Mouse (Mus musculus) hindbrain, embryonic 16.5 days (tissue): ENCODE data around the gene 6330409D20Rik. TPM values are rescaled to one million over a fixed set of nuclear protein-coding genes. Genes with fewer than 3 reads are reported as not detected.
A peak's percentile ranks its signal among the peaks of the same experiment; 100 is the strongest.

Experiments used
- ATAC-seq: fragments of 200-750 bp; cut with Nextera tagmentation; 2 replicates; pipeline ENCODE4 v1.8.0; 2017; ENCODE audit warnings: moderate TSS enrichment, moderate library complexity
- H3K27ac ChIP-seq: fragments of 300-500 bp; sonication (generic); 2 replicates; pipeline ENCODE4 v1.5.1; 2014; ENCODE audit warnings: low read depth, mild to moderate bottlenecking, control low read depth, low read length, moderate library complexity
- H3K27me3 ChIP-seq: fragments of 300-500 bp; sonication (generic); replicated peaks from 2 replicates; pipeline ENCODE4 v1.6.1; 2014; ENCODE audit warnings: low read length; ENCODE audit not compliant: control insufficient read depth, insufficient read depth
- H3K36me3 ChIP-seq: fragments of 300-500 bp; sonication (generic); 2 replicates; pipeline ENCODE4 v1.6.1; 2014; ENCODE audit warnings: mild to moderate bottlenecking, low read length, moderate library complexity, mixed read lengths; ENCODE audit not compliant: control insufficient read depth, insufficient read depth
- H3K4me1 ChIP-seq: fragments of 300-500 bp; sonication (generic); 2 replicates; pipeline ENCODE4 v1.6.1; 2014; ENCODE audit warnings: low read depth, low read length; ENCODE audit not compliant: control insufficient read depth, insufficient read depth
- H3K4me2 ChIP-seq: fragments of 300-500 bp; sonication (generic); 2 replicates; pipeline ENCODE4 v1.6.1; 2014; ENCODE audit warnings: mild to moderate bottlenecking, low read length, control low read depth, moderate library complexity
- H3K4me3 ChIP-seq: fragments of 300-500 bp; sonication (generic); 2 replicates; pipeline ENCODE4 v1.5.1; 2014; ENCODE audit warnings: mild to moderate bottlenecking, low read length, control low read depth, moderate library complexity
- H3K9ac ChIP-seq: fragments of 300-500 bp; sonication (generic); 2 replicates; pipeline ENCODE4 v1.6.1; 2014; ENCODE audit warnings: low read depth, mild to moderate bottlenecking, control low read depth, low read length, moderate library complexity
- H3K9me3 ChIP-seq: fragments of 300-500 bp; sonication (generic); 2 replicates; pipeline ENCODE4 v1.6.1; 2014; ENCODE audit warnings: mild to moderate bottlenecking, low read length, moderate library complexity; ENCODE audit not compliant: control insufficient read depth
- WGBS: fragments of 180-500 bp; shearing (Covaris S2); extraction: QIAGEN DNeasy Blood & Tissue Kit; methylation state at CpG from one replicate; pipeline ENCODE4 v1.1.7; 2014; 5-methylcytosine and 5-hydroxymethylcytosine counted together
- polyA plus RNA-seq: library from polyadenylated mRNA; unstranded; fragments of >200 nt; fragmentation: Nextera tagmentation; extraction: Ambion mirVana; gene quantifications from 2 replicates; pipeline ENCODE4 v1.2.1, GENCODE M21; 2015

6330409D20Rik gene
- polyA plus RNA-seq, 1 experiment from 2014 or later, result 2.6 TPM

- Histone ChIP-seq H3K9ac (peak within 1 kb of the TSS; percentile 70), H3K4me1 (peaks cover 14% of the 10 kb centered on the region), H3K27ac (peak within 1 kb of the TSS; percentile 77), H3K36me3 (no peaks in the 10 kb centered on the region), H3K4me2 (peak within 1 kb of the TSS; percentile 90), H3K4me3 (peak within 1 kb of the TSS; percentile 69), H3K27me3 (no peaks in the 10 kb centered on the region), H3K9me3 (no peaks in the 10 kb centered on the region)
- under 1% methylated on average over 46 of the region's 46 CpGs for WGBS
- ATAC-seq, result peak; percentile 99
These were observed 34.7 kb upstream of the 6330409D20Rik start, which contains the start of the genes Ttc16 and Ptrh1 for GRCm38 (mm10) chr2:32775359-32776074. Gene Ttc16 (minus strand): TSS chr2:32775633. Gene Ptrh1 (plus strand): TSS chr2:32775786.

- Histone ChIP-seq H3K27me3 (no peaks in the 10 kb centered on the region), H3K4me1 (peaks cover 14% of the 10 kb centered on the region), H3K4me2 (no peak overlapping the region), H3K27ac (no peak overlapping the region), H3K9ac (no peak overlapping the region), H3K9me3 (no peaks in the 10 kb centered on the region), H3K4me3 (no peak overlapping the region), H3K36me3 (no peaks in the 10 kb centered on the region)
- WGBS, result 87% methylated on average over 8 of the region's 8 CpGs
- ATAC-seq, result no peak
These were observed 31.9 kb upstream of the 6330409D20Rik start for GRCm38 (mm10) chr2:32772626-32773279.

GRCm38 (mm10) chr2:32771886-32772285 is 31.1 kb upstream of the 6330409D20Rik start:
- no peak overlapping the region for H3K4me3 ChIP-seq
- H3K27me3 ChIP-seq, result no peaks in the 10 kb centered on the region
- H3K4me2 ChIP-seq, result no peak overlapping the region
- H3K4me1 ChIP-seq, result peaks cover 14% of the 10 kb centered on the region
- no peaks in the 10 kb centered on the region for H3K9me3 ChIP-seq
- 42% methylated on average over 12 of the region's 12 CpGs for WGBS
- no peak for ATAC-seq
- no peaks in the 10 kb centered on the region for H3K36me3 ChIP-seq
- no peak overlapping the region for H3K27ac ChIP-seq
- H3K9ac ChIP-seq, result no peak overlapping the region

- H3K4me1 ChIP-seq, result no peaks in the 10 kb centered on the region; the same call in 1 of the 2 replicates
- no peaks in the 10 kb centered on the region for H3K9me3 ChIP-seq
- H3K4me2 ChIP-seq, result no peak overlapping the region
- WGBS, result 60% methylated on average over 5 of the region's 5 CpGs
- ATAC-seq, result no peak
- no peaks in the 10 kb centered on the region for H3K36me3 ChIP-seq
- no peaks in the 10 kb centered on the region for H3K27me3 ChIP-seq
- no peak overlapping the region for H3K9ac ChIP-seq
- H3K4me3 ChIP-seq, result no peak overlapping the region
- no peak overlapping the region for H3K27ac ChIP-seq
These were observed 28.7 kb upstream of the 6330409D20Rik start for GRCm38 (mm10) chr2:32769327-32770085.

GRCm38 (mm10) chr2:32768661-32769285 is 28.0 kb upstream of the 6330409D20Rik start:
- ATAC-seq, result no peak
- H3K4me1 ChIP-seq, result no peaks in the 10 kb centered on the region
- H3K9me3 ChIP-seq, result no peaks in the 10 kb centered on the region
- no peak overlapping the region for H3K4me3 ChIP-seq
- H3K36me3 ChIP-seq, result no peaks in the 10 kb centered on the region
- no peak overlapping the region for H3K27ac ChIP-seq
- WGBS, result 58% methylated on average over 19 of the region's 19 CpGs
- H3K4me2 ChIP-seq, result no peak overlapping the region
- H3K9ac ChIP-seq, result no peak overlapping the region
- no peaks in the 10 kb centered on the region for H3K27me3 ChIP-seq

GRCm38 (mm10) chr2:32767241-32767640 is 26.4 kb upstream of the 6330409D20Rik start:
- H3K27me3 ChIP-seq, result no peaks in the 10 kb centered on the region
- H3K4me3 ChIP-seq, result no peak overlapping the region
- no peak overlapping the region for H3K4me2 ChIP-seq
- H3K4me1 ChIP-seq, result no peaks in the 10 kb centered on the region
- no peak overlapping the region for H3K27ac ChIP-seq
- WGBS, result 73% methylated on average over 12 of the region's 12 CpGs
- H3K36me3 ChIP-seq, result 0 out of 2 replicates have a peak, but pooled peaks cover 4% of the 10 kb centered on the region
- no peaks in the 10 kb centered on the region for H3K9me3 ChIP-seq
- ATAC-seq, result no peak
- no peak overlapping the region for H3K9ac ChIP-seq

GRCm38 (mm10) chr2:32763353-32763752 is 22.5 kb upstream of the 6330409D20Rik start:
- Histone ChIP-seq H3K27ac (no peak overlapping the region), H3K4me3 (no peak overlapping the region), H3K27me3 (no peaks in the 10 kb centered on the region), H3K4me2 (no peak overlapping the region), H3K9ac (no peak overlapping the region), H3K9me3 (no peaks in the 10 kb centered on the region), H3K36me3 (peaks cover 18% of the 10 kb centered on the region), H3K4me1 (peaks cover 7% of the 10 kb centered on the region)
- 87% methylated on average over 3 of the region's 3 CpGs for WGBS
- no peak for ATAC-seq

GRCm38 (mm10) chr2:32761859-32762258 is 21.0 kb upstream of the 6330409D20Rik start:
- no peak overlapping the region for H3K9ac ChIP-seq
- H3K4me1 ChIP-seq, result peaks cover 8% of the 10 kb centered on the region
- no peaks in the 10 kb centered on the region for H3K27me3 ChIP-seq
- H3K9me3 ChIP-seq, result no peaks in the 10 kb centered on the region
- peaks cover 18% of the 10 kb centered on the region for H3K36me3 ChIP-seq
- WGBS, result 87% methylated on average over 4 of the region's 4 CpGs
- H3K27ac ChIP-seq, result no peak overlapping the region
- no peak overlapping the region for H3K4me3 ChIP-seq
- no peak for ATAC-seq
- no peak overlapping the region for H3K4me2 ChIP-seq
